Mouse (Mus musculus) neural tube, embryonic 14.5 days (tissue): Measurements from ENCODE around the gene Vwc2. TPM values are rescaled to one million over a fixed set of nuclear protein-coding genes. Genes with fewer than 3 reads are reported as not detected.

Source experiments
- ATAC-seq: fragments of 200-750 bp; cut with Nextera tagmentation; 2 replicates; pipeline ENCODE4 v1.8.0; 2017; ENCODE audit warnings: low read depth, mild to moderate bottlenecking, moderate TSS enrichment, moderate library complexity
- H3K27ac ChIP-seq: fragments of 300-500 bp; sonication (generic); 2 replicates; pipeline ENCODE4 v1.5.1; 2014; ENCODE audit warnings: low read depth, mild to moderate bottlenecking, control low read depth, low read length, moderate library complexity, mixed read lengths
- H3K27me3 ChIP-seq: fragments of 300-500 bp; sonication (generic); 2 replicates; pipeline ENCODE4 v1.6.1; 2014; ENCODE audit warnings: low read length; ENCODE audit not compliant: control insufficient read depth, insufficient read depth
- H3K36me3 ChIP-seq: fragments of 300-500 bp; sonication (generic); 2 replicates; pipeline ENCODE4 v1.6.1; 2014; ENCODE audit warnings: low read length, mixed read lengths; ENCODE audit not compliant: control insufficient read depth, insufficient read depth
- H3K4me1 ChIP-seq: fragments of 300-500 bp; sonication (generic); 2 replicates; pipeline ENCODE4 v1.6.1; 2014; ENCODE audit warnings: low read length; ENCODE audit not compliant: control insufficient read depth, insufficient read depth
- H3K4me2 ChIP-seq: fragments of 300-500 bp; sonication (generic); 2 replicates; pipeline ENCODE4 v1.6.1; 2014; ENCODE audit warnings: mild to moderate bottlenecking, low read depth, low read length, control low read depth
- H3K4me3 ChIP-seq: fragments of 300-500 bp; sonication (generic); 2 replicates; pipeline ENCODE4 v1.5.1; 2014; ENCODE audit warnings: low read depth, low read length, control low read depth, mixed read lengths
- H3K9ac ChIP-seq: fragments of 300-500 bp; sonication (generic); replicated peaks from 2 replicates; pipeline ENCODE4 v1.6.1; 2014; ENCODE audit warnings: low read depth, mild to moderate bottlenecking, control low read depth, low read length, mixed read lengths
- H3K9me3 ChIP-seq: fragments of 300-500 bp; sonication (generic); 2 replicates; pipeline ENCODE4 v1.6.1; 2016; ENCODE audit warnings: low read length; ENCODE audit not compliant: control insufficient read depth
- WGBS: fragments of 180-500 bp; shearing (Covaris S2); extraction: QIAGEN DNeasy Blood & Tissue Kit; methylation state at CpG from one replicate; pipeline ENCODE4 v1.1.7; 2014; 5-methylcytosine and 5-hydroxymethylcytosine counted together
- polyA plus RNA-seq: library from polyadenylated mRNA; unstranded; fragments of >200 nt; fragmentation: Nextera tagmentation; extraction: Ambion mirVana; gene quantifications from 2 replicates; pipeline ENCODE4 v1.2.1, GENCODE M21; 2014

Vwc2 gene
- polyA plus RNA-seq, 1 experiment from 2014 or later = 14.0 TPM

DNA sequence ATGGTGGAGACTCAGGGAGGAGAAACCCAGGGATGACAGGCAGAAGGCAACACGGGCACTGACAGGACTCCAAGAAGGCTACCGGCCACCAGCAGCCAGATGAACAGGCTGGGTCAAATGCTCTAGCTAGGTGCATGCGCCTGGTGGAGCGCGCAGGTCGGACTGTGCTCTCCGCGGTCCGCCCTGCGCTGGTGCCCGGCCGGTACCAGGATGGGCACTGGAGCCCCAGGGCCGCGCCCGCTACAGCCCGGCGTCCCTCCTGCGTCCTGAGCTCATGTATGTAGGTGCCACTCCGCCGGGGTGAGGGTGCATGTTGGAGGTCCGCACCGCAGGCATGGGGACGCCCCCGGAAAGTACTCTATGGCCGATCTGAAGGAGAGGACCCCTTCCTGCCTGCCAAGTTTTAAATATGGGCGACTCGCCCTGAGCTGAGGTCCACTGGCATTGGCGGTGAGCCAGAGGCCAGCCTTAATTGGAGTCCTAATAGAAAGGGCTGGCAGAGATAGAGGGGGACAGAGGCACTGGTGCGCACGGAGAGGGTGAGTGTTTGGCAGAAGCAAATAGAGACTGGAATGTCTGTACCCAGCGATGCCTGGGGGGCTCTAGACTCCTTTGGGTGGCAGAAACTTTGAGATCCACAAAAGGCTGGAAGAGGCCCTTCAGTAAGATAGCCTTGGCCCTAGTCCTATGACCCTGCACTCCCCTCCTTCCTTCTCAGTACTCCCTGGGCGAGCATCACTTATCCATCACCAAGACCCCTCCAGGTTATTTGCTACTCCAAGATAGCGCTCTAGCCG, 409 bp downstream of the Vwc2 start:
- Histone ChIP-seq H3K36me3 (no peaks in the 10 kb centered on the region), H3K27me3 (peaks cover 15% of the 10 kb centered on the region), H3K9me3 (no peaks in the 10 kb centered on the region), H3K27ac (no peak overlapping the region), H3K4me3 (peak overlapping the region; percentile 62), H3K4me1 (no peaks in the 10 kb centered on the region; the same call in none of the 2 replicates), H3K4me2 (peak overlapping the region; percentile 98), H3K9ac (peak overlapping the region; percentile 56)
- WGBS = under 1% methylated on average over 31 of the region's 34 CpGs
- ATAC-seq = peak; percentile 52; the same call in 1 of the 2 replicates

DNA sequence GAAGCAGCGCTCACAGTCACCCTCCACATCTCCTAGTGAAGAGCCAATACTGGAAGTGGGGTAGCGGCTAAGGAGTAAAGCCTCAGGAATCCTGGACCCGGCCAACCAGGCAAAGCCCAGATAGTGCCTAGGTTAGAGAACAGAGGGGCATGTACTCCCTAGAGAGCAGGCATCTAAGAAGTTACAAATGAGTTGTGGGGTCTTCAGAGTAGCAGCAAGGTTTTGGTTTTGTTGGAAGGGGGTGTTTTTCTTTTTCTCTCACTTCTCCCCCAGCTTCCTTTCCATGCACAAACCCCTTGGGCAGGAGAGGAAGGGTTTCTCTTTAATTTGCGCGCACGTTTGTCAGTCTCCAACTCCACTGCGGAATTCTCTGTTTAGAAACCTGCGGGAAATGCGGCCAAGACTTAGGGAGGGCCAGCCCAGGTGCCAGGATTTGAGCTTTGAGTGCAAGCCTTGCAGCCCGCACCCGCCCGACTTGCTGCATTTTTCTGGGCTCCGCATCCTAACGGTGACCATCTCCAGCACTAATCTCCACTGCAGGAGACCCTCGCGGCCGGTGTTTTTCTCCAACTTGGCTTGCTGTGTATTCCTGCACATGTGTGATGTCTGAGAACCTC, 1.1 kb downstream of the Vwc2 start:
- WGBS = under 1% methylated on average over 17 of the region's 17 CpGs
- H3K4me1 ChIP-seq = no peaks in the 10 kb centered on the region; the same call in none of the 2 replicates
- peak overlapping the region; percentile 98 for H3K4me2 ChIP-seq
- H3K4me3 ChIP-seq = peak overlapping the region; percentile 62
- H3K27me3 ChIP-seq = peaks cover 15% of the 10 kb centered on the region
- no peaks in the 10 kb centered on the region for H3K9me3 ChIP-seq
- no peak overlapping the region for H3K27ac ChIP-seq
- H3K36me3 ChIP-seq = no peaks in the 10 kb centered on the region
- H3K9ac ChIP-seq = peak overlapping the region; percentile 55
- no peak; the same call in 1 of the 2 replicates for ATAC-seq

DNA sequence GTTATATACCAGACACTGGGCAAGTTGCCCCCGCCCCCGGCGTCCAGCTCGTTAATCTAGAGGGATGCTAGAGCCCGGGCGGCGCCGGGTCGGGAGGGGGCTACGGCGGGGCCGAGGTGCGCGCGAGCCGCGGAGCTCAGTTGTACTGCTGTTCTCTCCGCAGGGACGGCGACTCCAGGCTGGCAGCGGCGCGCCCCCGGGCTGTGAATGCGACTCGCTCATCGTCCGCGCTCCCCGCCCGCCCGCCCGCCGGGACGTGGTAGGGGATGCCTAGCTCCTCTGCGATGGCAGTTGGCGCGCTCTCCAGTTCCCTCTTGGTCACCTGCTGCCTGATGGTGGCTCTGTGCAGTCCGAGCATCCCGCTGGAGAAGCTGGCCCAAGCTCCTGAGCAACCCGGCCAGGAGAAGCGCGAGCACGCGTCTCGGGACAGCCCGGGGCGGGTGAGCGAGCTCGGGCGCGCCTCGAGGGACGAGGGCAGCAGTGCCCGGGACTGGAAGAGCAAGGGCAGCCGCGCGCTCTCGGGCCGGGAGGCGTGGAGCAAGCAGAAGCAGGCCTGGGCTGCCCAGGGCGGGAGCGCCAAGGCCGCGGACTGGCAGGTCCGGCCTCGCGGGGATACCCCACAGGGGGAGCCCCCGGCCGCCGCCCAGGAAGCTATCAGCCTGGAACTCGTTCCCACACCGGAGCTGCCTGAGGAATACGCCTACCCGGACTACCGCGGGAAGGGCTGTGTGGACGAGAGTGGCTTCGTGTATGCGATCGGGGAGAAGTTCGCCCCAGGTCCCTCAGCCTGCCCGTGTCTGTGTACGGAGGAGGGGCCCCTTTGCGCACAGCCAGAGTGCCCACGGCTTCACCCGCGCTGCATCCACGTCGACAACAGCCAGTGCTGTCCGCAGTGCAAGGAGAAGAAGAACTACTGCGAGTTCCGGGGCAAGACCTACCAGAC, 1.9 kb downstream of the Vwc2 start:
- Histone ChIP-seq H3K27me3 (peaks cover 15% of the 10 kb centered on the region), H3K27ac (no peak overlapping the region), H3K9ac (peak overlapping the region; percentile 55), H3K4me1 (no peaks in the 10 kb centered on the region; the same call in none of the 2 replicates), H3K36me3 (no peaks in the 10 kb centered on the region), H3K4me2 (peak overlapping the region; percentile 98), H3K9me3 (no peaks in the 10 kb centered on the region), H3K4me3 (peak overlapping the region; percentile 62)
- under 1% methylated on average over 86 of the region's 93 CpGs for WGBS
- ATAC-seq = peak; percentile 77

DNA sequence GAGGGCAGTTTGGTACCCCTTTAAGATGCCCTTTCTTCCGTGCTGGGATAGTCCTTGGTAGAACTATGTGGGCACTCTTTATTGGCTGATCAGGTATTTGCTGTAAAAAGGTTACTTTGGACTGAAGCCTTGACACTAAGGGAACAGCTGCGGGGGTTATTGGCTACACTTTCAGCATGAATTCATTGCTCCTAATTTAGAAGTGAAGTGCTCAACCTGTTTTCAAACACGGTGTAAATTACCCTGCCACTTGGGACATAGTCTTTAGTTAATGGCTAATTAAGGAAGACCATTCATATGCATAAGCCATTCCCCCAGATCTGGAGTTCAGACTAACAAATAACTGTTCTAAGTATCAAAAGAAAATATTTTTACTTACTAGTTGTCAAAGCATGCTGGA, 2.7 kb downstream of the Vwc2 start:
- 4% methylated on average over 3 of the region's 3 CpGs for WGBS
- no peak for ATAC-seq
- peaks cover 15% of the 10 kb centered on the region for H3K27me3 ChIP-seq

DNA sequence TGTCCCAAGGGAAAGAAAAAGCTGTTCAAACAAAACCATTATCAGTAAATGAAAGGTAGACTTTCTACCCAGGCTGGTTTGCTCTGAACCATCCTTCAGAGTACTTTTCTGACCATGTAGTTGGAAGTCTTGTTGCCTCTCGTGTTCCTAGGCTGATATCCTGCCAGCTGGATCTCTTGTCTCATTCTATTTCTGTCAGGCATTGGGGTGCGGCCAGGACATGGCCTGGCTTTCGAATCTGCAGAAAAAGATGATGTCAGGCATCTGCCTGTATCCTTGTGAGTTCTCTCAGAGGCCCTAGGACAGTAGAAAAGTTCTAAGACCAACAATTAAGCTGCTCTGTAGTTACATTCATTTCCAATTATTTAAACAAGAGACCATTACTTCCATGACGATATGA, 8.8 kb downstream of the Vwc2 start:
- no peaks in the 10 kb centered on the region for H3K36me3 ChIP-seq
- no peak for ATAC-seq
- no peak overlapping the region for H3K4me3 ChIP-seq
- no peak overlapping the region for H3K27ac ChIP-seq
- no peaks in the 10 kb centered on the region for H3K27me3 ChIP-seq
- H3K4me2 ChIP-seq = no peak overlapping the region
- H3K9ac ChIP-seq = no peak overlapping the region
- H3K4me1 ChIP-seq = no peaks in the 10 kb centered on the region
- 84% methylated on average over 4 of the region's 4 CpGs for WGBS
- H3K9me3 ChIP-seq = no peaks in the 10 kb centered on the region

More for the DNA sequence above, 2.7 kb downstream of the Vwc2 start:
- Histone ChIP-seq H3K27ac (no peak overlapping the region), H3K4me2 (peak overlapping the region; percentile 98), H3K9me3 (no peaks in the 10 kb centered on the region), H3K4me1 (no peaks in the 10 kb centered on the region; the same call in none of the 2 replicates), H3K36me3 (no peaks in the 10 kb centered on the region), H3K4me3 (peak overlapping the region; percentile 62), H3K9ac (no peak overlapping the region)

DNA sequence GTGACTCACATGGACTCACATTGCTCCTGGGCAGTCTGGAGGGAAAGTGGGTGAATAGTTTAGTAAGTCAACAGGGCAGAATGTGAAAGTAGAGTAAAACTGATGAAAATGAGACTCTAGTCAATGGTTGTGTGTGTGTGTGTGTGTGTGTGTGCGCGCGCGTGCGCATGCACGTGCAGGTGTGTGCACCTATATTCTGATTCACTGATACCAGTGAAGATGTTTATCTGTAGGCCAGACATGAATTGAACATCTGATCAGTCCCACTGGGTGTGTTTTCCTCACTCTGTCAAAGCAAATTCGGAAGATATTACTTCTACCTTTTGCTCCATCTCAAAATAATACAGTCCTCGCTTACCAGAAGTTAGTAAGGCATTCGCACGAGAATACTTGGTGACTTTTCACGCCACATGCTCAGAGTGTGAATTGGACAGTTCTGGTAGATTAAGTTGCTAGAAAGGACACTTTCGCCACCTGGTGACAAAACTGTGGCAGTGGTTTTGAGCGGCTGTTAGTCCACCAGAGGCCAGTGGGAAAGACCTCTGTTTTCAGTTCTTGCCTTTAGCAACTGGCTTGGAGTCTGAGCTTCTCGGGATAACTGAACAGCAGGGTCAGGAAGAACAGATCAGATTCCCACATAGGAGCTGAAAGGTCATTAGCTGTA, 17.5 kb downstream of the Vwc2 start:
- WGBS = 57% methylated on average over 14 of the region's 14 CpGs
- no peaks in the 10 kb centered on the region for H3K36me3 ChIP-seq
- H3K9me3 ChIP-seq = no peaks in the 10 kb centered on the region
- H3K4me1 ChIP-seq = no peaks in the 10 kb centered on the region
- H3K27me3 ChIP-seq = no peaks in the 10 kb centered on the region
- H3K4me3 ChIP-seq = no peak overlapping the region
- no peak overlapping the region for H3K9ac ChIP-seq
- no peak overlapping the region for H3K27ac ChIP-seq
- ATAC-seq = peak; percentile 89; the same call in 1 of the 2 replicates
- H3K4me2 ChIP-seq = no peak overlapping the region

DNA sequence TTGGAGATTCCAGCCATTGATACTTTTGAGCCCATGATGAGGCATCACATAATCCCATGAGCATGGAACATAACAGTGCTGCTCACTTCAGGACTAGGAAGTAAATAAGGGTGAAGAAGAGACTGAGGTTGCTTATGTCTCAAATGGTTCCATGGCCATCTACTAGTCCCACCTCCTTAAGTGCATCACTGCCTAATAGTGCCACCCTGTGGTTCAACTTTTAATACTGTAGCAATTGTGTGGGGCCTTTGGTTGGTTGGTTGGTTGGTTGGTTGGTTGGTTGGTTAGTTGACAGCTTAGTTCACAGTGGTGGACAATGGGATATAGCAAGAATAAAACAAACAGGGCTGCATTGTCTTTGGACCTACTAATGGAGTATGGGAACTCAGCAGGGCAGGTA, 26.6 kb downstream of the Vwc2 start:
- H3K4me3 ChIP-seq = no peak overlapping the region
- no peaks in the 10 kb centered on the region for H3K36me3 ChIP-seq
- no peak overlapping the region for H3K27ac ChIP-seq
- no peak overlapping the region for H3K9ac ChIP-seq
- no peak overlapping the region for H3K4me2 ChIP-seq
- H3K27me3 ChIP-seq = no peaks in the 10 kb centered on the region
- H3K4me1 ChIP-seq = no peaks in the 10 kb centered on the region
- H3K9me3 ChIP-seq = no peaks in the 10 kb centered on the region
- ATAC-seq = no peak

DNA sequence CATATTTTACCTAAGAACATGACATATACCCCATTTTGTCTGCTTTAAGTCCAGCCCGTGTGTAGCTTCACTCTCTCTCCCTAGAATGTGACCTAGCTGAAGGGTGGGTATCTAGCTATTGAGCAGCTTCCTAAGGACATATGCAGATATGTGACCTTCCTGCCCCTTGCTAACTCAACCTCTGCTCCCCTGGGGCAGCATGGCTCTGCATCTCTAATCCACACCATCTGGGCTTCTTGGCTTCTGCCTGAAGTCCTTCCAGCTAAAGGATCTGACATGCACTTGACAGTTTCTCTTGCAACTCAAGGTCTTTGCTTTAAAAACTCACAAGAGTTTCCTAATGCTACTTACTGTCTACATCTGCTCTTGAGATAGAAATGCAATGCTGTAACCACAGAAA, 38.7 kb downstream of the Vwc2 start:
- H3K4me3 ChIP-seq = no peak overlapping the region
- no peak overlapping the region for H3K4me2 ChIP-seq
- WGBS = 64% methylated on average over 1 of the region's 1 CpGs
- H3K9me3 ChIP-seq = no peaks in the 10 kb centered on the region
- no peaks in the 10 kb centered on the region for H3K4me1 ChIP-seq
- no peak overlapping the region for H3K9ac ChIP-seq
- no peak for ATAC-seq
- no peak overlapping the region for H3K27ac ChIP-seq
- H3K27me3 ChIP-seq = no peaks in the 10 kb centered on the region
- no peaks in the 10 kb centered on the region for H3K36me3 ChIP-seq
